Mouse (Mus musculus): ENCODE measurements around the gene Slc35a3. TPM values are rescaled to one million over a fixed set of nuclear protein-coding genes. Genes with fewer than 3 reads are reported as not detected.

Gene Slc35a3
- polyA plus RNA-seq (2021; fragmentation: Nextera tagmentation), result 4.3 and 16.2 TPM in 2 replicates
- long read RNA-seq, experiment 1, full-length matches to known transcripts, result 5 of 20 reads
- long read RNA-seq, experiment 1, partial matches to known transcripts, result 1 of 20 reads
- long read RNA-seq, experiment 1, other reads (novel, unspliced or antisense), result 14 of 20 reads
- long read RNA-seq, experiment 2, partial matches to known transcripts, result 0 of 1 reads
- long read RNA-seq, experiment 2, other reads (novel, unspliced or antisense), result 1 of 1 reads

GRCm38 (mm10) chr3:116712436-116712881, at the start of gene Slc35a3:
TSS of gene Slc35a3 (minus strand) at chr3:116712831.

GRCm38 (mm10) chr3:116681160-116681559, 31.5 kb downstream of the Slc35a3 start, which contains the start of gene Gm43191:
TSS of gene Gm43191 (minus strand) at chr3:116681260.

GRCm38 (mm10) chr3:116662463-116662863, 50.2 kb downstream of the Slc35a3 start, which contains the start of gene Mfsd14a:
TSS of gene Mfsd14a (minus strand) at chr3:116662677.

Other genes starting within 250 kb of the Slc35a3 start
- 62.2 and 79.1 TPM in 2 replicates for gene Rtca, start 204.6 kb downstream of the Slc35a3 start, polyA plus RNA-seq (2021; fragmentation: Nextera tagmentation)
- gene Dbt, start 199.8 kb downstream of the Slc35a3 start, polyA plus RNA-seq (2021; fragmentation: Nextera tagmentation), result 10.3 and 12.2 TPM in 2 replicates
- 0.09 and 0.16 TPM in 2 replicates for gene Lrrc39, start 149.9 kb downstream of the Slc35a3 start, polyA plus RNA-seq (2021; fragmentation: Nextera tagmentation)
- gene Sass6, start 117.8 kb downstream of the Slc35a3 start, polyA plus RNA-seq (2021; fragmentation: Nextera tagmentation), result 1.5 and 2.3 TPM in 2 replicates
- 3.1 and 3.4 TPM in 2 replicates for gene Trmt13, start 98.2 kb downstream of the Slc35a3 start, polyA plus RNA-seq (2021; fragmentation: Nextera tagmentation)
- gene Mfsd14a, start 50.2 kb downstream of the Slc35a3 start, polyA plus RNA-seq (2021; fragmentation: Nextera tagmentation), result 43.9 and 54.5 TPM in 2 replicates
- gene Gm43191, start 31.6 kb downstream of the Slc35a3 start, polyA plus RNA-seq (2021; fragmentation: Nextera tagmentation), result not detected in 2 replicates
- 5.8 and 7.5 TPM in 2 replicates for gene Agl, start 95.3 kb upstream of the Slc35a3 start, polyA plus RNA-seq (2021; fragmentation: Nextera tagmentation)
- 0.88 and 1.2 TPM in 2 replicates for gene Frrs1, start 146.6 kb upstream of the Slc35a3 start, polyA plus RNA-seq (2021; fragmentation: Nextera tagmentation)